Mouse (Mus musculus): ENCODE measurements around the gene Tut1. TPM values are rescaled to one million over a fixed set of nuclear protein-coding genes. Genes with fewer than 3 reads are reported as not detected.
"Not testable (repeated sequence)": the region's sequence is repeated elsewhere in the genome, so short reads cannot be mapped to it uniquely, and the experiment has no call there.

The Tut1 gene
- total RNA-seq, 2 experiments from 2014 or later = 19.6 to 19.7 TPM

DNA sequence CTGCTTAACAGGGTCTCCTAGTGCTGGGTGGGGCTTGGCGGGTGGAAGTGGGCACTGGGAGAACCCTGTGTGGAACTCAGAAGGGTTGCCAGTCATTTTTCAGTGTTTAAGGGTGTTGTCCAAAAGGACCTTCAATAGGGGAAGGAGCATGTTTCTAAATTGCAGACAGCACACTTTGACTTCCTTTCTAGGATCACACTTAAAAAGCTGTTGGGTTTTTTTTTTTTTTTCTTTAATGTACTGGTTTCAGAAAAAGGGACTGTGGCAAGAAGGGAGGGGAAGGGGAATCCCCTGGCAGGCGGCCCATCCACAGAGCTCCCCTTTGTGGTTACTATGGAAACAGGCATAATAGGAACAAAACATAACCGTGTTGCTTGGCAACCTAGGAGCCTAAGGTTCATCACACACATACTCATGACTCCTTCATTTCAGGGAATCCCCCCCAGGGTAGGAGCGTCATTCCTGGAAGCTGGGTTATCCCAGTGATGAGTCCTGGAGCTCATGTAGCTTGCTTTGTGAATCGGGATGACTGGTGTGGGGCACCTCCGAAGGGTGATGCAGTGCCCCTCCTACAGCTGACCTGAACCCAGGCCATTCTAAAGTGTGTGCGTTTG lies 30.7 kb downstream of the Tut1 start:
- no peak for DNase-seq

DNA sequence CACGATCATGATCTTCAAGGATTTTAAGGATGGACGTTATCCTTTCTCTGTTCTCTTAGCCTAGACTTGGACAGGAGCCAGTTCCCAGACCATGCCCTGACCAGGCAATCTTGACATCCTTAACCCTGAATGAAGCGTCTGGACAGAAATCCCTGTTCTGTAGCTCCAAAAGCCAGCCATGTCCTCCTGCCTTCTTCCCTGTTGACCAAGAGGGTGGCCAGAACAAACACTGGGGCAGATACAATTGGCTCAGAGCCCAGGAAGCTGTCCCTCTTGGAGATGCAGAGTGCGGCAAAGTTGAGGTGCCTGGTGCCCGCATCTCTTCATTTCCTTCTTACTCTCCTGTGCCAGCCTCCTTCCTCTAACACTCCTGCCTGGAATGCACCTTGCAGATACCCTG lies 32.2 kb downstream of the Tut1 start:
- DNase-seq = no peak

DNA sequence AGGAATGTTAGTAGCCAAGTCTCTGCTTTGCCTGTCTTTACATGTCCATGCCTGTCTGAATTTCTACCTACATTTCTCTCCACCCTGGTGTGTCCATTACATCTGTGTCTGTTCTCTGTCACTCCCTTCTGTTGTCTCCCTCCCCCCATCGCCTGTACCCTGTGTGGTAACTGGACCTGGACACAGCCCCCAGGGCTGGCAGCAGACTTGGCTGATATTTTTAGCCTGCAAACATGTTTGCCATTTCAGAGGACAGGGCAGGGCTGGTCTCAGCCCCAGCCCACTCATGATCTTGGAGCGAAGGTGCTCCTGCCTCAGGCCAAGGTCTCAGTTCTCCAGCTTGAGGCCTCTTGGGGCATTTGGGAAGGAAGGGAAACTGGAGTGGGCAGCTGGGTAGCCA lies 34.2 kb downstream of the Tut1 start:
- no peak for DNase-seq

DNA sequence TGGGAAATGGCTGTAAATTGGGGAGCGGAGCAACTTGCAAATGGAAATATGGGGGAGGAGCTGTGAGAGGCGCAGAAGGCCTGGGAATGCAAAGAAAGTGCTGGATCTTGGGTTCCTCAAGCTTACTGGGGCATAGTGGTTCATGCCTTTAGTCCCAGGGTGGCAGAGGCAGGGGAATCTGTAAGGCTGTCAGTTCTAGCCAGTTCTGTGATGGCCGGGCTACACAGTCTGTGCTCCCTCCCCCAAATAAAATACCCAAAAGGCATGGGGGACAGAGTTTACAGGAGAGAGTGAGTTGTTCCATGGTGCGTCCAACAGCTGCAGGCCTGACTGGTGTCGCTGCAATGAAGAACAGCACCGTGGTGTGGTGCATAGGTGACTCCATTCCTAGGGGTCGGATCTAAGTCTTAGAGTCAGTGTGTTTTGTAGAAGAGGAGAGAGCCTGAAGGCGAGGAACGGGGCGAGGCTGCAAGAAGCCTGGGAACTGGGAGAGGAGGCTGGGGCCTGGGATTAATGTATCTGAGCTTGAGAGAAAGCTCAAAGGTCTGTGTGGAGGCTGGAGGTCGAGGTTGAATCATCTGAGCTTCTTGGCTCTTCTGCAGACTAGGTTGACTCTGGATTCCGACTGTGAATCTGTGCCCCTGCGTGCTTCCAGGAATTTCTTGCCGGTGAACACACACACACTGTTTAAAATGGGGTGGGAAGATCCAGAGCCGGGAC lies 34.9 kb downstream of the Tut1 start:
- DNase-seq = no peak

DNA sequence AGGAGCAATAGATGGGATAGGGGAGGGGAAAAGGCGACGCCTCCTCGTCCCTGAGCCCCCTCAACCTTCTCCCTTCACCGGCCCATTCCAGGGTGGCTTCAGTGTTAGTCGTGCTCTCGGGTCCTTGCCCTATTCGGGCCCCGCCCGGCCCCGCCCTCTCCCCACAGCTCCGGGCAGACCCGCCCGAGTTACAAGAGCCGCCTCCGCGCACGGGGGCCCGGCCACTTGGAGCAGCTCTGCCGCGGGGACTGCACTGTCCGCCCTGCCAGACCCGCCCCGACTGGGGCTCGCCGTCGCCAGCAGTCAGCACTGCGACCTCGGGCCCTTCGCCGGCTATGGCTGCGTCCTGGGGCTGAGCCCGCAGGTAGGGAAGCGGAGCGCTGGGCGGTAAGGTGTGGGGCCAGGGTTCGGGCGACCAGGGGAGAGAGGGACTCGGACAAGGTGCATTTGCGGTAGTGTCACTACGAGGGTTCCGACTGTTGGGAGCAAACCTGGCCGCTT lies 35.5 kb downstream of the Tut1 start, which contains the start of gene Ahnak:
Gene Ahnak, plus strand, starts transcription at position 219 of the 501 bp plus-strand sequence.
- no peak for DNase-seq

DNA sequence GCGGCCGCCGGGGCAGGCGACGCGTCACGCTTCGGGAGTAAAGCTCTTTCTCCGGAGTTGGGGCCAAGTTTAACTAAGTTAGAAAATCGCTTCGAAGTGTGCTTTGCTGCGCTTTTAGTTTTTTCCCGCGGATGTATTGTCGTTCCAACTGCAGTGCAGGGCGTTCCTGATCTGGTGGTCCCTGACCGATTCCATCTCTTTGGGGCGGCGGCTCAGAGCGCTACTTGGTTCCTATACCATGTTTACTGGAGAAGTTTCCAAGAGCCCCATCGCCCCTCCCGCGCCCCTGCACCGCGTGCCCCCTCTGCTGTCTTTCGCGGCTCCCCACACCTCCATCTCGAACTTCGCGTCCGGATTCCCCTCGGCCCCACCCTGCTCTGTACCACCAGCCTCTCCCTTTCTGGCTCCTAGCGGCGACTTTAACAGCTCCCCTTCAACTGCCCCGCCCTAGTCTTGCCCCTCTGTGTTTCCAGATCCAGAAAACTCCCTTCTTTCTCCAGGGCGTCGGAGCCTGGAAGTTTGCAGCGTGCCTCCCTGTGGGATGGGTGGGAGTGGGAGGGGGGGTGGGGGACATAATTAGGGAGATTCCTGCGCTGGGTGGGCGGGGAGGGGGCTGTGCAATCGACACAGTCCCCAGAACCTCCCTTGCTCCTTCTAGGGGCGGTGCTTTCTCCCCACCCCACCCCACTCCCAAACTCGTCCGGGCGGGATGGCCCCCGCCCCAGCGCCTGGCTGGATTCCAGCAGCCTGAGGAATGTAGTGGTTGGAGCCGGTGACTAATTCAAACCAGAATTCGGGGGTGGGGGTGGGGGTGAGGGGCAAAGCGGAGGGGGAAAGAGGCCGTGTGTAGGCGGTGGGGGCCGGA lies 36.2 kb downstream of the Tut1 start:
- no peak for DNase-seq

DNA sequence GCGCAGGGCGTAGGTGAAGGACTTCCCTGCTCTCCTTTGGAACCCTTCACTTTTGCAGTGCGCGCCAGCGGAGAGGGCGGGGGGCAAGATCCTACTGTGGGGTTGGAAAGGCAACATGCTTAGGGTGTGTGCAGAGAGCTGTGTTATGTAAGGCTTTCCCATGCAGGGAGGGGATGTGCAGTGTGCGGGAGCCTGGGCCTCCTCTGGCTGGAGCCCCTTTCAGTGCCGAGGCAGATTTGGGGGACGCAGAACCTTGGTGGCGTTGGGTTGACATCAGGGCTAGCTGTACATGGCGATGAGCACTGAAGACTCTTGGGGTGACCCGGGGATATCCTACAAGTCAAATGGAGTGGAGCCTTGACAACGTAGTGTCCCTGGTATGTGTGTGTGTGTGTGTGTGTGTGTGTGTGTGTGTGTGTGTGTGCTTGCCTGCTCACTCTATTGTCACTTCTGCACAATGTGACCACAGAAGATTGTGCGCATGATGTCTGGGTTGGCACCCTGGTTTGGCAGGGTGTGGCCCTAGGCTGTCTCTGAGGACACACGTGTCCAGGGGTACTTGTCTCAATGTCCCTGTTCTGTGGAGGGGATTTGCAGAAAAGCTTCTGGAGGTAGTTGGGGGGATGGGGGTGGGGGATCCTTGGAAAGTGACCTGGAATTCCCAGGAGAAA lies 36.9 kb downstream of the Tut1 start:
- peak in 1 of 2 experiments; percentile 26 for DNase-seq

DNA sequence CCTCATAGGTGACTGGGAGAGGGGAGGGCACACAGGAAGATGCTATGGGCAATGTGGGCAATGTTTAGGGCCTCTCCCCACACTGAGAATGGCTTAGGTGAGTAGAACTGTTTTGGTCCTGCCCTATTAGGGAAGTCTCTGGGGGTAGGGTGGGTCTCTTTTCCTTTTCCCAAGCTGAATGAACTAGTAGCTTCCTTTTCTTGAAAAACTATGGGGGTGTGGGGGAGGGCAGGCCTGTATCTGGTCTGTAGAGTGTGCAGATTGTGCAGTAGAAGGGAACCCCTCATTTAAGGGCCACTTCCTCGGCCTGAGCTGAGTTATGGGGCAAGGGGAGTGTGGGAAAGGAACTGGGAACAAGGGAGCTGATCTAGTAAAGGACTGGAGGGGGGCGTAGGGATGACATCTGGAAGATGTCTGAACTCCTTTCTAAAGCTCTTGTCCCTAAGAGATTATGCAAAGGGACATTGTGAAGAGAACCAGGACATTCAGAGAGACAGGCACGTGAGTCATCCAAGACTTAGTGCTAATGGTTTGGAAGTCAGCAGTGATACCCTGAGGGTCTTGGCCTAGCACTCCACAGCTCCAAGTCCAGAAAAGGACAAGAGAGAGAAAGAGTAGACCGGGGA lies 37.7 kb downstream of the Tut1 start:
- DNase-seq = no peak

DNA sequence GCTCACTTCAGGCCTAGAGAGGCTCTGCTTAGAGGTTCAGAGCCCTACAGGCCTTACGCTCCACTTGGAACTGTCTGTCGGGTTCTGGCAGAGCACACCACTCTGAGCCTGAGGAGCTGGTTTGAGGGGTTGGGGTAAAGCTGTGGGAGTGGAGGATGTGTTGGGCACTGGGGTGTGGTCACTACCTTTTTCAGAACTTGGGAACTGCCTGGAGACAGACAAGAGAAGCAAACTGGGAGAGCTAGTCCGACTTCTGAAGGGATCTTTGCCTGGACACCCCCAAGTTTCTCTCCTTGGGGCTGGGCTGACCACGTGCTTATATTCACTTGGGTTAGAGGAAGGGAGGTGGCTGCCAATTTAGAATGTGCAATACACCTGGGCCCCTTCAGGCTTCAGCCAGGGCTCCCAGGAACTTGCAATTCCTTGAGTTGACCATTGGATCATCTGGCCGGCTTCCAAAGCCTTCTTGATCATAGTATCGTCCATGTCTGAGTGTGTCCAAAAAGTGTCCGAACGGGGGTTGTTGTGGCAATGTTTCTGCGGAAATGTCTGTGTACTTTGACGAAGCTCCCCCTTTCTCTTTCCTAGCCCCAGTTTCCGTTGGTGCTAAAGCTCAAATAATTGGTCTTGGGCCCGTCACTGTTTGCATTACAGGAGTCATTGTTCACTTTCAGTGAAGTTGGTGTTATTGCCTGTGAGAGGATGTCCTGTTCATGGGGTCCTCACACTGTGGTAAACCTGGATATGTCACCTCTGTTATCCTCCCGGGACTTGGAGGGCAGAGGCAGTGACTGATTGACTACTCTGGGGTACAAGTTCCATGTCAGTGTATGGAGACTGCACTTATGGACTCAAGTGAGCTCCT lies 38.5 kb downstream of the Tut1 start:
- no peak for DNase-seq

DNA sequence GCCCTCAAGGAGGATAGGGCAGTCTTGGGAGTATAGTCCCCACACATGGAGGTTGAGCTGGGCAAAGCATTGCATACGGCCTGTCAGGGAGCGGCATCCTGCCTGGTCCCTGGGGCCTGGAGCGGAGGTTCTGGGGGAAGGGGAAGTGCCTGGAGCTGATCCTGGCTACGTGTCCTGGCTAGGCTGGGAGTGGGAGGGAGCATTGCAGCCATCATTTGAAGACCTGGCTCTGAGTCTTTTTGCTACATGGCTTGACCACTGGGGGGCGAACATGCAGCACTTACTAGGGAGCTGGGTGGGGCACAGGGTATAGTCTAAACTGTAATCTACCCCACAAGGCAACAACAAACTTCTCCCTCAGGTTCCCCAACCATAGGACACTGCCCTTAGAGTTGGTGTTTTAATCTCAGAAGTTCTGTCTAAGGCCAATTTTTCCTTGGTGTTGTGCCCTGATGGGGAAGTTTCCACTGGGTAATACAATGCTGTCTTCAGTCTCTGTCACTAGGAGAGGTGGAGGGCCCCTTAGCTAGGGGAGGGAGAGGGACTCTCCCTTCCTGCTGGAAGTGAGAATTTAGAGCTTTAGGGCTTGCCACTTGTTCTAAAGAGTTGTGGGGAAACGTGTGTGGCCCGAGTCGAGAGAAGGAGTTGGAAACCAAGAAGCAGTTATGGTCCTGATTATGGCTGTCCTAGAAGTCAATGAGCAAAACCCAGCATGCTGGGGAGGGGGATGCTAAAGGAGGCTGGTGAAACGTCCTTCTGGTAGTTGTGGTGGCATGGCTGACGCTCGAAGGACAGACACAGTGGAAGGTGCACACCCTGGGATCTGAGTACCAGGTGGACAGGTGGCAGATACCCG lies 39.4 kb downstream of the Tut1 start:
- peak; percentile 73 to 74 for DNase-seq

DNA sequence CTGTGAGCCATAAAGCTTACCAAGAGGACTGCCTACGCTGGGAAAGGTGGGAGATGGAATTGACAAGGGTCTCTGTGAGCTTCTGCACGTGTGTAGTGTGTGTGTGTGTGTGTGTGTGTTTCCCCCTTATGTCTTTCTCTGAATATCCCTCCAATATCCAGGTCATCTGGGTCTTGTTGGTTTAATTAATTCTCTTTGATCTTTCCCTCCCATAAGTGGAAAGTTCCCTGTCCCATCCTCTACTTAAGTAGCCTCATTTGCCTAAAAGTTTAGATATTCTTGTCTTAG lies 39.9 kb downstream of the Tut1 start:
- no peak for DNase-seq

DNA sequence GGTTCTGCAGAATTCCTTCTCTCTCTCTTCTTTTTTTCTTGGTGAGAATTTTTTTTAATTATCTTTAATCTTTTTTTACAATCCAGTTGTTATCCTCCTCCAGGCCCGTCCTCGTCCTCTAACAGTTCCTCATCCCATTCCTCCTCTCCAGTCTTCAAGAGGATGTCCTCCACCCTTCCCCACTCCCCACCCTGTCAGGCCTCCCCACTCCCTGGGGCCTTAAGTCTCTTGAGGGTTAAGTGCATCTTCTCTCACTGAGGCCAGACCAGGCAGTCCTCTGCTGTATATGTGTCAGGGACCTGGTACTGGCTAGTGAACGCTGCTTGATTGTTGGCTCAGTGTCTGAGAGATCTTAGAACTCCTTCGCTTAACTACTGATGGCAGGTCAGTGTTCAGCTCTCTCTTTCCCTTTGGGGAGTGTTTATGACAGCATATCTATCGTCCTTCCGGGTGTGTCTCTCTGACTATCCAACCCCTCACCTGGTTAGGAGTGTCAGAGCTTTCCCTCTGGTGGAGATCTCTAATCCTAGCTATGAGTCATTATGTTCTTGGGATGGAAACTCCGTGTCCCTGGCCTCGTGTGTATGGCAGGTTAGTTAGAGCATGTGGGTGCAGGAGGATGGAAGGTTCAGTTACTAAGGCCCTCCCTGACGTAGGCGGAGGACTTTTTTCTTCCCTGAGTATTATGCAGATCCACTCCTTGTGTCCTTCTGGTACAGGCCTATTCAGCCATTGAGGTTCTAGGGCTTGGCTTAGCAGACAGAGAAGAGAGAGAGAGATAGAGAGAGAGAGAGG lies 41.4 kb downstream of the Tut1 start:
- no peak for DNase-seq

DNA sequence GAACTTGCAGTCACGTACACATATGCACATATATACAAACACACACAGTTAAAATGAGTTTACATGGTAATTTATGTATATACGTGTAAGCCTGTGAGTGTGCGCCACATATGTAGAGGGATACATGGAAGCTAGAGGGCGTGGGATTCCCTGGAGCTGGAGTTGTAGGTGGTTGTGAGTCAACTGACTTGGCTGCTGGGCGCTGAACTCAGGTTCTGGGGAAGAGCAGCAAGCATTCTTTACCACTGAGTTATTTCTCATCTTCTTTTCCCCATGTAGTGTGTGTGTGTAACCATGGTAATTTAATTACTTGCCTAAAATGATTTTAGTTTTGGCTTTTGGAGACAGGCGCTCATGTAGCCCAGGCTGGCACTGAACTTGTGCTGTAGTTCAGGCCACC lies 43.0 kb downstream of the Tut1 start:
- no peak for DNase-seq

DNA sequence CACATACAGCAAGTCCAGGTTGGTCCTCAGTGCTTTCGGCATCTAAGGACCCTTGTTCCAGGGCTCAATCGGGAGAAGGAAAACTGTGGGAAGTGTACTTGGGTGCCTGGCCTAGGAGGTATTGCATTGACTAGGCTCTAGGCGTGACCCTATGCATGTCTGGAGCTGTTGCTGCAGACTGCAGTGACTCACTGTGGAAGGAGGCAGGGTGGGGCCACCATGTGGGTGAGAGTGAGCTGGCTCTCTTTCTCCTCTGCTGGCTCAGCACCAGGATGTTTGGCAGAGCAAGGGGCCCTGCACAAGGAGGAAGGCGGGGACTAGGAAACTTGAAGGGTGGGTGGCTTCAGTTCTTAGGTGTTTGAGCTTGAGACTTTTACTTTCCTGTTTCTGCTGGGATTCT lies 43.9 kb downstream of the Tut1 start:
- DNase-seq = no peak

DNA sequence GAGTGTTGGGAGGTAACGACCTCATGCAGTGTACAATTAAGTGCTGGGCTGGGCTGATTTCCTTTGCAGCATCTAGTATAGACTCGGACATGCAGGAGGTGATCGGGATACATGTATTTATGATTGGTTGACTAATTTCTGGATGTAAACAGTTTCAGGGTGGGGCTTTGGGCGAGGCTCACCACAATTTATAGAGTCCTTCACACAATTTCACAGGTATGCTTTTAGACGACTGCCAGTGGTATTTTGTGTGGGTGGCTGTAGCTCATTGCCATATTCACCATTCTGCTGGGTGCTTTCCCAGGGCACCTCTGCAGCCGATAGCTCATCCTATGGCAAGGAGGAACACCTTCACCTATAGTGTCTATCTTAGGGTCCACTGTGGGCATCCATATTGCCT lies 44.9 kb downstream of the Tut1 start:
- no peak for DNase-seq

DNA sequence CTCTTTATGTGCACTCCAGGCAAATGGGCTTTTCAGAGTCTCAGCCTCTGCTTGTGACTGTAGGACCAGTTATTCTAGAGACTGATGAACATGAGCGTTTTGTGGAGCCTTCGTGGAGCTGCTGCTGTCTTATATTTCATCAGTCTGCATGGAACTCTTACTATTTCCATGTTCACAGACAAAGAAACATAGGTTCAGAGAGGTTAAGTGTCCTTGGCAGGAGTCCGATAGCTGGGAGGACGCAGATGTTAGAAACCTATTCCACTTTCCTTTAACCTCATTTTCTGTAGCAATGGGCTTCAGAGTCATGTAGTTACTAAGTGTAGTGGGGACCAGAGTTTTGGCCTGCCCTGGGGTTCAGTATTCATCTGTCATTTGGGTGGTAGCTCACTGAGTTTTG lies 45.6 kb downstream of the Tut1 start:
- DNase-seq = no peak

DNA sequence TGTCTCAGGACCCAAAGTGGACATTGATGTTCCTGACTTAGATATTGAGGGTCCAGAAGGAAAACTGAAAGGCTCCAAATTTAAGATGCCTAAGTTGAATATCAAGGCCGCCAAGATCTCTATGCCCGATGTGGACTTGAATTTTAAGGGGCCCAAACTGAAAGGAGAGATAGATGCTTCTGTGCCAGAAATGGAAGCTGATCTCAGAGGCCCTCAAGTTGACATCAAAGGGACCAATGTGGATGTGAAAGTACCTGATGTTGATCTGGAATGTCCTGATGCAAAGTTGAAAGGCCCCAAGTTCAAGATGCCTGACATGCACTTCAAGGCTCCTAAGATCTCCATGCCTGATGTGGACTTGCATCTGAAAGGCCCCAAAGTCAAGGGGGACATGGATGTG lies 53.3 kb downstream of the Tut1 start:
- DNase-seq = not testable (repeated sequence)
